Mouse (Mus musculus) gastrocnemius, postnatal 25 days (tissue): ENCODE results near the gene Bace1. TPM values are rescaled to one million over a fixed set of nuclear protein-coding genes. Genes with fewer than 3 reads are reported as not detected.
"Not testable (repeated sequence)": the region's sequence is repeated elsewhere in the genome, so short reads cannot be mapped to it uniquely, and the experiment has no call there.

ENCODE experiments used
- DNase-seq: peaks from one replicate; pipeline ENCODE4 v3.0.0; 2022
- total RNA-seq, 2 experiments: library from RNA; stranded (reverse); gene quantifications; 1 replicate in 1 of 2; 2 replicates in 1 of 2; pipeline ENCODE4 v1.2.3; 2021

Bace1 gene
- total RNA-seq, 2 experiments from 2014 or later, result 34.1 to 43.6 TPM

GRCm38 (mm10) chr9:45833461-45833860, 4.9 kb upstream of the Bace1 start:
- no peak for DNase-seq

GRCm38 (mm10) chr9:45838069-45838433, 329 bp upstream of the Bace1 start:
- no peak for DNase-seq

- DNase-seq, result peak; percentile 41
Observed at GRCm38 (mm10) chr9:45839139-45839981, 980 bp downstream of the Bace1 start.

- no peak for DNase-seq
Observed at GRCm38 (mm10) chr9:45839982-45840300, 1.6 kb downstream of the Bace1 start.

- DNase-seq, result no peak
Observed at GRCm38 (mm10) chr9:45840331-45840730, 2.0 kb downstream of the Bace1 start.

GRCm38 (mm10) chr9:45841458-45841857, 3.1 kb downstream of the Bace1 start:
- no peak for DNase-seq

- no peak for DNase-seq
Observed at GRCm38 (mm10) chr9:45843007-45843406, 4.6 kb downstream of the Bace1 start.

- DNase-seq, result no peak
Observed at GRCm38 (mm10) chr9:45843780-45844179, 5.4 kb downstream of the Bace1 start.

- no peak for DNase-seq
Observed at GRCm38 (mm10) chr9:45845541-45845940, 7.2 kb downstream of the Bace1 start.

- not testable (repeated sequence) for DNase-seq
Observed at GRCm38 (mm10) chr9:45846176-45846575, 7.8 kb downstream of the Bace1 start.

GRCm38 (mm10) chr9:45846891-45847460, 8.6 kb downstream of the Bace1 start:
- no peak for DNase-seq

- DNase-seq, result peak; percentile 73
Observed at GRCm38 (mm10) chr9:45849528-45850408, 11.4 kb downstream of the Bace1 start.

- DNase-seq, result no peak
Observed at GRCm38 (mm10) chr9:45850528-45851155, 12.3 kb downstream of the Bace1 start.

- DNase-seq, result no peak
Observed at GRCm38 (mm10) chr9:45851330-45851729, 12.9 kb downstream of the Bace1 start.

GRCm38 (mm10) chr9:45851776-45852175, 13.4 kb downstream of the Bace1 start:
- no peak for DNase-seq

- no peak for DNase-seq
Observed at GRCm38 (mm10) chr9:45853695-45854094, 15.3 kb downstream of the Bace1 start.

GRCm38 (mm10) chr9:45854136-45854535, 15.8 kb downstream of the Bace1 start:
- no peak for DNase-seq

GRCm38 (mm10) chr9:45859364-45859763, 21.0 kb downstream of the Bace1 start:
- no peak for DNase-seq

GRCm38 (mm10) chr9:45861813-45862212, 23.4 kb downstream of the Bace1 start:
- DNase-seq, result no peak

GRCm38 (mm10) chr9:45869181-45869580, 30.8 kb downstream of the Bace1 start:
- no peak for DNase-seq

GRCm38 (mm10) chr9:45870265-45870664, 31.9 kb downstream of the Bace1 start:
- DNase-seq, result no peak

- DNase-seq, result no peak
Observed at GRCm38 (mm10) chr9:45877928-45878327, 39.5 kb downstream of the Bace1 start.
